Mouse (Mus musculus): Measurements from ENCODE around the gene Cmc1. TPM values are rescaled to one million over a fixed set of nuclear protein-coding genes. Genes with fewer than 3 reads are reported as not detected.
"Not testable (repeated sequence)": the region's sequence is repeated elsewhere in the genome, so short reads cannot be mapped to it uniquely, and the experiment has no call there.

Cmc1 gene
- polyA plus RNA-seq, 1 experiment from 2014 or later: 41.7 TPM

DNA sequence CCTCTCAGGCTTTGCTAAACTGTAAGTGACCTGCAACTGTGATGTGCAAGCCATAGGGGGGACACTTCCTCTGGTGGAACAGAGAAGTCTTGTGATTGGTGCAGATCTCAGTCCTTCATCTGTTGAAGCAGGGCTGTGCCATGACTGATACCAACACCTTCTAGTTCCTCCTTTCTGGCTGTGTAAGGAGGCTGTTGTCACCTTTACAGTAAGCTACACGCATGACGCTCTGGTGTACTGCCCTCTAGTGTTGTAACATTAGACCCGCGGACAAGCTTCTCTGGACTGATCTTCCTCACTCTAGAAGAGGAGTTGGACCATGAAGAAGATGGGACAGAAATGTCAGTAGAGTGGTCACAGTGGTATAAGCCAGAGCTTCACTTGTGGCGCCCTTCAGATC is 18.6 kb upstream of the Cmc1 start:
- WGBS: 47% methylated on average over 5 of the region's 5 CpGs
- Histone ChIP-seq H3K9me3 (replicated peaks) (0 out of 2 replicates have a peak, but pooled peaks cover 4% of the 10 kb centered on the region), H3K9ac (no peak overlapping the region), H3K27me3 (no peaks in the 10 kb centered on the region), H3K4me1 (no peaks in the 10 kb centered on the region), H3K27ac (no peak overlapping the region), H3K4me2 (replicated peaks) (no peak overlapping the region), H3K36me3 (no peaks in the 10 kb centered on the region), H3K4me3 (no peak overlapping the region)
- no peak for ATAC-seq (ENCODE audit: low FRiP score)

DNA sequence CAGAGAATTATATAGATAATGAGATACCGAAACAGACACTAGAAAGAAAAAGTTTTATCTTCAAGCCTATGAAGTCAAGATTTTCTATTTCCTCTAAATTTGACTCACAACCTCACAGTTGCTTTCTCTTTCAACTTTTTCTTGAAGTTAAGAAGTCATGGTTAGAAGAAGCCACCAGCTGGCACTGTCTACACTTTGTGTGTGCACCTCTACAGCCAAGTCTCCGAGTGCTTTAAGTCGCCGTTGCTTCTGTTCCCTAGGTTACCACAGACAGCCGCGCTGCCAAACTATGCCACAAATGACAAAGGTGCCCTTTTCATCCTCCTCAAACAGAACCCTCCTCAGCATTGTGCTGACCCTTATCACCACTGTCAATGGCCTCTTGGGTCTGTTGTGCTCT is 17.6 kb upstream of the Cmc1 start:
- no peaks in the 10 kb centered on the region for H3K4me1 ChIP-seq
- H3K27ac ChIP-seq: no peak overlapping the region
- whole genome bisulfite sequencing: 78% methylated on average over 6 of the region's 6 CpGs
- no peaks in the 10 kb centered on the region for H3K27me3 ChIP-seq
- no peaks in the 10 kb centered on the region for H3K36me3 ChIP-seq
- H3K9ac ChIP-seq: no peak overlapping the region
- no peak for ATAC-seq (ENCODE audit: low FRiP score)
- no peak overlapping the region for H3K4me2 ChIP-seq (replicated peaks)
- no peak overlapping the region for H3K4me3 ChIP-seq
- H3K9me3 ChIP-seq (replicated peaks): no peaks in the 10 kb centered on the region

DNA sequence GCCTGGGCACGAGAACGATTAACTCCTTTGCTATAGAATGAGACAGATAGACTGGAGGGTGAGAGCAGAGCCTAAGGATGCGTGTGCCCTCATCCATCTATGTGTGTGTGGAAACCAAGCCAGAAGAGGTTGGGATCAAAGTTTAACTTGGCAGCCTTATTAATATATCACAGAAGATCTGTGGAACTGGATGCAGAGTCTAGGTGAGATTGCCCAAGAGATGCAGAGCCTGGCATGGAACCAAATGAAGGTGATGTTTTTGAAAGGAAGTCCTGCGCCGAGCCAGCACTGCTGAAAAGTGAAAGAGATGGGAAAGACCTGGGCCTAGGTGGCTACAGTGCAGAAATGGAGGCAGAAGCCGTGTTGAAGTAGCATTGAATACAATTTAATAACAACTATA is 11.6 kb upstream of the Cmc1 start:
- Histone ChIP-seq H3K4me2 (replicated peaks) (no peak overlapping the region), H3K4me3 (no peak overlapping the region), H3K9me3 (replicated peaks) (no peaks in the 10 kb centered on the region), H3K27me3 (no peaks in the 10 kb centered on the region), H3K9ac (no peak overlapping the region), H3K4me1 (no peaks in the 10 kb centered on the region), H3K27ac (no peak overlapping the region), H3K36me3 (no peaks in the 10 kb centered on the region)
- no peak for ATAC-seq (ENCODE audit: low FRiP score)
- 92% methylated on average over 6 of the region's 6 CpGs for whole genome bisulfite sequencing

DNA sequence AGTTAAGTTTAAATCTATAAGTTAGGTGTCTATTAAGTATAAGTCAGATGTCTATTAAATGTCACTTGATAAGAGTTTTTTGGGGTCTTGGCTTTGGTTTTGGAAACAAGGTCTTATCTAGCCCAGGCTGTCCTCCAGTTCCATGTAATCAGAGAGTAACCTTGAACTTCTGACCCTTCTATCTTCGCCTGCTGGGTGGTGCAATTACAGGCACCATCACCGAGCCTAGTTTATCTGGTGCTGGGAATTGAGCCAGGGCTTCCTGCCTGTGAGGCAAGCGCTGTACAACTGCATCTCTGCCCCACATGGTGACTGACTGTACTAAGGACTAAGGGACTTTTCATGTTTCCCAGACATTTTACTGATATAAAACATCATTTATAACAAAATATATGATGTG is 10.0 kb upstream of the Cmc1 start:
- no peak overlapping the region for H3K4me3 ChIP-seq
- no peaks in the 10 kb centered on the region for H3K4me1 ChIP-seq
- no peaks in the 10 kb centered on the region for H3K27me3 ChIP-seq
- no peak overlapping the region for H3K4me2 ChIP-seq (replicated peaks)
- no peak overlapping the region for H3K9ac ChIP-seq
- H3K36me3 ChIP-seq: no peaks in the 10 kb centered on the region
- H3K9me3 ChIP-seq (replicated peaks): no peaks in the 10 kb centered on the region
- no peak overlapping the region for H3K27ac ChIP-seq
- no peak for ATAC-seq (ENCODE audit: low FRiP score)
- WGBS: 84% methylated on average over 3 of the region's 3 CpGs

DNA sequence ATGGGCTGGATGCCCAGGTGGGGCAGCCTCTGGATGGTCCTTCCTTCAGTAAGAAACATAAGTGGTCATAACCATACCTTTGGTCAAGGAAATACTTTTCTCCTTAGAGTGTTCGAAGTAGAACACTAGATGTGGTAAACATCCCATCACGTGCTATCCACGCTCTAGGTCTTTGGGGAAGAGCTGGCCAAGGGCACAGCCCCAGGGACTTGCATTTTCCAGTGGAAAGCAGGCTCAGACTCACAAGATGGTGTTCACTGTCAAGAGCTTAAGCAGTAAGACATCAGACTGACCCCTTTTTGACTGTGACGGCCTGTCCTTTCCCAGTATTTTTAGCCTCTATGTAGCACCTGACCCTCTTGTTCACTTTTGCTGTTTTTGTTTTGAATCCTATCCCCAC is 8.2 kb upstream of the Cmc1 start:
- Histone ChIP-seq H3K27me3 (no peaks in the 10 kb centered on the region), H3K9ac (no peak overlapping the region), H3K4me1 (no peaks in the 10 kb centered on the region), H3K9me3 (replicated peaks) (no peaks in the 10 kb centered on the region), H3K4me3 (no peak overlapping the region), H3K27ac (no peak overlapping the region), H3K4me2 (replicated peaks) (no peak overlapping the region), H3K36me3 (no peaks in the 10 kb centered on the region)
- no peak for ATAC-seq (ENCODE audit: low FRiP score)
- WGBS: 95% methylated on average over 4 of the region's 4 CpGs

DNA sequence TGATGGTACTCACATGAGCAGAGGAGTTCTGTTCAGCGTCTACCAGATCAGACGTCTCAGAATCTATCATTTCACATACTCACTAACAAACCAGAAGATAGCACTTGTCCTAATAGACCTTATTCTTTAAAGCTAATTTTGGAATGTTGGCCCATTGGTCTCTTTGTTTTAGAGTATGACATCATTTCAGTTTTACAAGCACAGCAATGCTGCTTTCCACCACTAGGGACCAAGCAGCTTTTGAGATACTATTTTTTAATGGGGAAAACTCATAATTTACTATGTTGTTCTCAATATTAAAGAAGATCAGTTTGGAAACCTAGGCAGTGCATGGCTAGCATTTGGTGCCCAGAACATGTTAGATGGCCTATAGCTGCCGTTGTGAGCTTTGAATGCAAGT is 7.3 kb upstream of the Cmc1 start:
- H3K4me2 ChIP-seq (replicated peaks): no peak overlapping the region
- no peaks in the 10 kb centered on the region for H3K9me3 ChIP-seq (replicated peaks)
- no peak overlapping the region for H3K4me3 ChIP-seq
- H3K4me1 ChIP-seq: no peaks in the 10 kb centered on the region
- no peaks in the 10 kb centered on the region for H3K27me3 ChIP-seq
- WGBS: 93% methylated on average over 3 of the region's 3 CpGs
- ATAC-seq (ENCODE audit: low FRiP score): no peak
- no peaks in the 10 kb centered on the region for H3K36me3 ChIP-seq
- H3K27ac ChIP-seq: no peak overlapping the region
- no peak overlapping the region for H3K9ac ChIP-seq

DNA sequence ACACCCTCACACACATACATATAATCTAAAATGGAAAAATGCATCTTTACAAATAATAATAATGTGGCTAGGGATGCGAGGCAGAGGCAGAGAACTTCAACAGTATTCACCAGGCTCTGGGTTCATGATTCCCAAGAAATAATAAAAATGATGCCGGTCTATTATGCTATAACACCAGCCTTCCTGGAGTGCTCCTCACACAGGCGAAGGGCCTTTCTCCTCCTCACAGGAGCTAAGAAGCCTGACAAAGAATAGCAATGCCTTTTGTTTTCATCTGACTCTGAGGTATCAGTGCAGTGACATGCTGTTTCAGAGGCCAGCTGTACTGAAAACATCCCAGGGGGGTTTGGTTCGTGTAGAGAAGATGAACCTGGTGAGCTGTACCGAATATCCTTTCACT is 4.7 kb upstream of the Cmc1 start:
- H3K4me3 ChIP-seq: no peak overlapping the region
- no peak overlapping the region for H3K27ac ChIP-seq
- no peak overlapping the region for H3K9ac ChIP-seq
- peaks cover 3% of the 10 kb centered on the region; the same call in 1 of the 2 replicates for H3K4me1 ChIP-seq
- H3K36me3 ChIP-seq: no peaks in the 10 kb centered on the region
- H3K4me2 ChIP-seq (replicated peaks): no peak overlapping the region
- no peaks in the 10 kb centered on the region for H3K9me3 ChIP-seq (replicated peaks)
- no peak for ATAC-seq (ENCODE audit: low FRiP score)
- WGBS: 80% methylated on average over 5 of the region's 5 CpGs
- H3K27me3 ChIP-seq: no peaks in the 10 kb centered on the region

DNA sequence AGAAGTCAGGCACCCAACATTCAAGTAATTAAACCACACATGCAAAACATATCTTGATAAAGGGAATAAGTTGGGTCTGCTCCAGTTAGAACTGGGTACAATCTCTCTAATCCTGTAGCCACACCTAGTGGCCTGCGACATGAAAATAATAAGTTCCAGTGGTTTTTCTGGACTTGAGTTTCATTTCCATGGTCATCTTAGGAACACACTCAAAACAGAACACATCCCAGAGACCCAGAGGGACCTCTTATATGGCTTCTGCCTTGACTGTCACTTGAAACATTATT is 1.2 kb upstream of the Cmc1 start:
- Histone ChIP-seq H3K4me1 (peaks cover 12% of the 10 kb centered on the region), H3K4me3 (no peak overlapping the region), H3K27ac (no peak overlapping the region), H3K27me3 (no peaks in the 10 kb centered on the region), H3K9me3 (replicated peaks) (no peaks in the 10 kb centered on the region), H3K36me3 (no peaks in the 10 kb centered on the region), H3K4me2 (replicated peaks) (no peak overlapping the region), H3K9ac (no peak overlapping the region)
- ATAC-seq (ENCODE audit: low FRiP score): no peak
- WGBS: 96% methylated on average over 1 of the region's 1 CpGs

DNA sequence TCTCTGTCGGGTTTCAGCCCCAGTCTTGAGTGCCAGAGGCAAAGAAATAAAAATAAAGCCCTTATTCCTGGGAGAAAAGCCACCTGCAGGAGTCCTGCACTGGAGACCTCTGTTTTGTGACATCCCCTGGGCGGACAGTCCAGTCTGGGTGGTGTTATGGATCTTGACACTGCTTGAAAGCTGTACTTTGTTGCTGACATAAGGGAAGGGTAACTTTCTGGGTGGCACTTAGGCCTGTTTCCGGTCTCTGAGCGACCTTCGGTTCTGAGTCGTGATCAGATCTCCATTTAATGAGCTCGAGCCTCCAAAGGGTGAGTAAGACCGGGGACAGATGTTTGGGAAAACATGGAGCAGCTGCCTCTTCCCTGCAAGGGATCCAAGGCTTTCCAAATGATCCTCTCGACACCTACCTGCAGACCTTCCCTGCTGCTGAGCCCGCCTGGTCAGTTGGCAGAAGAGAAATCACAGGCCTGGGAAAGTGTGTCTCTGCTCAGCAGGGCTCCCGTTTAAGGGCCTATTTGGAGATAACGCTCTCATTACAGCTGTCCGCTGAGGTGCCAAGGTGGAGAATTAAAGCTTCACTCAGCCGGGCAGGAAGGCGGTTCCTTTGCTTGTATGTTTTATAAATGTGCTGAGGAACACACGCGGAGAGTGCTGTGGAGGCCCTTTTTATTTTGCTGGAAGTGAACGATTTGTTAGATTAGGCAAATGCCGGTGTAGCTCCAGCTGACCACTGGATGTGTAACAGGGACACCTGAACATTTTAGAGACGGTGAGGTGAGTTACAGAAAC is 648 bp upstream of the Cmc1 start:
- Histone ChIP-seq H3K27me3 (no peaks in the 10 kb centered on the region), H3K4me1 (peaks cover 12% of the 10 kb centered on the region), H3K4me3 (peak overlapping the region; percentile 73), H3K27ac (no peak overlapping the region), H3K9ac (no peak overlapping the region), H3K9me3 (replicated peaks) (no peaks in the 10 kb centered on the region), H3K4me2 (replicated peaks) (peak overlapping the region; percentile 53), H3K36me3 (no peaks in the 10 kb centered on the region)
- peak; percentile 62 for ATAC-seq (ENCODE audit: low FRiP score)
- 85% methylated on average over 20 of the region's 20 CpGs for WGBS

DNA sequence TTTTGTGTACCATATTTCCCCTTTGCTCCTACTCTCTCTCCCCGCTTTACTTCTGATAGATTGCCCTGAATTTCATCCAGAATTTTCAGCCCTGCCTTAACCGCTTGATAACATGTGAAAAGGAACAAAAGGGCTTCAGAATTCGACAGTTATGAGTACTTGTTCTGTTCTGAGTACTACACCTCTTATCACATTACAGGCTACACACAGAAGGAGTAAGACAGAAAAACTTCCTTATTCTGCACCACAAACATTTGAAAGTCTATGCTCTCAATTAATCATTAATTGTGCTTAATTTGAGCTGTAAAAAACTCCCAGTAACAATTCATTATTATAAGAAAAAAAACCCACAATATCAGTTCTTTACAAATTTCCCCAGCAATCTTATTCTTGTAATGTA is 9.6 kb downstream of the Cmc1 start:
- WGBS: 88% methylated on average over 3 of the region's 3 CpGs
- not testable (repeated sequence) for H3K4me1 ChIP-seq; H3K4me3 ChIP-seq; H3K27ac ChIP-seq; H3K4me2 ChIP-seq (replicated peaks); ATAC-seq (ENCODE audit: low FRiP score); H3K9ac ChIP-seq; H3K9me3 ChIP-seq (replicated peaks); H3K27me3 ChIP-seq
- peaks cover 15% of the 10 kb centered on the region for H3K36me3 ChIP-seq

DNA sequence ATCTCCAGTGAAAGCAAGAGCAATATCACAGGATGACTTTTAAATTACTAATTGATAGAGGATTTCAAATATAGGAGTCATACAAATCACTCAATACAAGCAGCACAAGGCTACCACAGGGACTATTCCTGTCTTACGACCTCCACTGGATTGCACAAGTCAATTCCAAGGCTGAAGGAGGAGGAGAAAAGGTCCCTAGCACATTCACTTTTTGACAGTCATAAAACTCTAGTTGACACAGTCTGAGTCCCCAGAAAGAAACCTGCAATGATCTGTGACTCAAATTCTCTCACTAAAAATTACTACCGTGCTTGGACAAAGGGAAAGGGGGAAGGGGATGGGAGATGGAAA is 39.6 kb downstream of the Cmc1 start:
- H3K4me2 ChIP-seq (replicated peaks): no peak overlapping the region

DNA sequence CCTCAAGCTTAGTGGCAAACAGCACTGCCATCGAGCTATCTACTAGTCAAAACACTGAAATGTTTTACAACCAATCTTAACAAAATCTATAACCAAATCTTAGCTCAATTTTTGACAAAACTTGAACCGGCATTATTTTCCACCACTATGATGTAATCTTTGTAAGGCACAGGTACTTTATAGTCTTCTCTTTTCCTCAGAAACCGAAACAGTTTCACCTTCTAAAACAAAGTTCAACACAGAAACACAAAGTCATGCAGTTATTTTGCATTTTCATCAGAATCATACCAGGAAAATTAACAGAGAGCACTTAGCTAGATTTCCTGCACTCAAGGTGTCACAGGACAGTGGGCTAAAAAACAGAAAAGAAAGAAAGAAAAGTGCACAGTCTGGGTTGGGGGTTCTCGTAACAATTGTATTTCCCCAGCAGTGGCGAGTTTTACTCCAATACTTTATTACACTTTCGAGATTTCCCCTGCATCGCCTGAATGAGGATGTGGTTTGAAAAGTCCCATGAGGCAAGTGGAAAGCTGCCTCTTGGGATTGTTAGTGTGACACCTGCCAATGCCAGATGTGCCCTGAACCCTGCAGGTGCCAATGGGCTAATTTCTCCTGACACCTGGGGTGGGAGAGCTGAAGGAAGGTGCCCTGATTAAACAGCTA is 40.1 kb downstream of the Cmc1 start:
- Histone ChIP-seq H3K9ac (no peak overlapping the region), H3K27ac (no peak overlapping the region), H3K9me3 (replicated peaks) (no peaks in the 10 kb centered on the region), H3K36me3 (0 out of 2 replicates have a peak, but pooled peaks cover 4% of the 10 kb centered on the region), H3K27me3 (no peaks in the 10 kb centered on the region), H3K4me3 (no peak overlapping the region), H3K4me1 (peaks cover 6% of the 10 kb centered on the region; the same call in 1 of the 2 replicates), H3K4me2 (replicated peaks) (no peak overlapping the region)
- 83% methylated on average over 7 of the region's 7 CpGs for WGBS
- no peak for ATAC-seq (ENCODE audit: low FRiP score)

More for the DNA sequence above, 39.6 kb downstream of the Cmc1 start:
- H3K27me3 ChIP-seq: no peaks in the 10 kb centered on the region
- H3K27ac ChIP-seq: no peak overlapping the region
- H3K36me3 ChIP-seq: 0 out of 2 replicates have a peak, but pooled peaks cover 4% of the 10 kb centered on the region
- no peak for ATAC-seq (ENCODE audit: low FRiP score)
- WGBS: 78% methylated on average over 2 of the region's 2 CpGs
- no peaks in the 10 kb centered on the region for H3K9me3 ChIP-seq (replicated peaks)
- H3K9ac ChIP-seq: no peak overlapping the region
- H3K4me3 ChIP-seq: no peak overlapping the region
- H3K4me1 ChIP-seq: peaks cover 6% of the 10 kb centered on the region; the same call in 1 of the 2 replicates

DNA sequence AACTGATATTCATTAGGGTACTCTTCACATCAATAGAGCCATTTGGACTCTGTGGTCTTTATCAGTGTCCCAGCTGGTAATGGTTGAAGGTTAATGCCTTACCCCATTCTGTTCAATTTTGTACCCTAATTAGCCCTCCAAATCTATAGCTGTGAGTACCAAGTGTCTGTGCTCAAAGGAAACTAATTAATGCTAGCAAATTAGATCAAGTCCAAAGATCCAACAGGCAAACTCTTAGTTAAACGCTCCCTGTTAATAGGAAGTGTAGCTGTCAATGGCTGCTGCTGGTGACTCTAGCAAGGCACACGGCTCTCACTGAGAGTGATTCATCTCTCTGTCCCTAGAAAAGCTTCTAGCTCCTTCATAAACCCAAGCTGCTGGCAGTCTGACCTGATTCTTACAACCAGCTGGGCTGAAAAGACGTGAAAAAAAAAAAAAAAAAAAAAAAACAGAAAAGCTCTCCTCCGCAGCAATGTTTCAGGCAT is 41.4 kb downstream of the Cmc1 start:
- Histone ChIP-seq H3K4me2 (replicated peaks) (no peak overlapping the region), H3K27me3 (no peaks in the 10 kb centered on the region), H3K4me3 (no peak overlapping the region), H3K4me1 (peaks cover 6% of the 10 kb centered on the region; the same call in 1 of the 2 replicates), H3K9ac (no peak overlapping the region), H3K9me3 (replicated peaks) (no peaks in the 10 kb centered on the region), H3K27ac (no peak overlapping the region), H3K36me3 (no peaks in the 10 kb centered on the region)
- 55% methylated on average over 4 of the region's 4 CpGs for WGBS
- peak; percentile 73 for ATAC-seq (ENCODE audit: low FRiP score)

All from hindbrain, embryonic 12.5 days (tissue).